Mouse (Mus musculus): ENCODE data around the gene Vmn2r43. TPM values are rescaled to one million over a fixed set of nuclear protein-coding genes. Genes with fewer than 3 reads are reported as not detected.

Gene Vmn2r43
- not detected for polyA plus RNA-seq (2014; fragmentation: Illumina TruSeq; extraction: RNeasy Lipid Tissue Mini Kit (QIAGEN cat#74804); ENCODE audit: low read depth, low replicate concordance)

DNA sequence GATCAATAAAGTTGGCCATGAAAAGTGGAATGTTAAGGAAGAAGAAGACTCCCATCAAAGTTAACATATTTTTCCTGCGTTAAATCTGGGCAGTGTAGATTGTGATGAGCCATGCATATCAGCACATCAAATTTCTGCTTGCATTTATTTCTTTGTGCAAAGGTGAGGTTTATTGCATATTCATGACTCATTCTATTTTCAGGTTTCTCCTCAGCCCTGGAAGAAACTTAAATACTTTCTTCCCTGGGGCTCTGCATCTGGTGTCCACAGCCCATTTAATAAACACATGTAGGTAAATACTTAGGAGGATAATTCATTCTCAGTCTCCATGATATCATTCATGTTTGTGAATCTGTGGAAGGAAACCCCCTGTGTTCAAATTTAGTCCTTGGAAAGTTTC is at the start of gene Vmn2r43:
Gene Vmn2r43 (minus strand): TSS at position 101 of the 400 bp plus-strand sequence.

DNA sequence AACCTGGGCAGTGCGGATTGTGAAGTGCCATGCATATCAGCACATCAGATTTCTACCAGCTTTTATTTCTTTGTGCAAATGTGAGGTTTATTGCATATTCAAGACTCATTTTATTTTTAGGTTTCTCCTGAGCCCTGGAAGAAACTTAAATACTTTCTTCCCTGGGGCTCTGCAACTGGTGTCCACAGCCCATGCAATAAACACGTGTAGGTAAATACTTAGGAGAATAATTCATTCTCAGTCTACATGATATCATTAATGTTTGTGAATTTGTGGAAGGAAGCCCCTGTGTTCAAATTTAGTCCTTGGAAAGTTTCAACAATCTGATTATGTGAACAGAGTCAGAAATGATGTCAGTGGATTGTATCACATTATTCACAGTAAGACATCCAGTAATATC is 60.2 kb downstream of the Vmn2r43 start, which contains the start of gene Vmn2r42:
Gene Vmn2r42 (minus strand): TSS at position 101 of the 400 bp plus-strand sequence.

Other genes with a start within 250 kb of the Vmn2r43 start
- not detected for gene Vmn2r41, start 98.9 kb downstream of the Vmn2r43 start, polyA plus RNA-seq (2014; fragmentation: Illumina TruSeq; extraction: RNeasy Lipid Tissue Mini Kit (QIAGEN cat#74804); ENCODE audit: low read depth, low replicate concordance)
- not detected for gene Vmn2r42, start 60.3 kb downstream of the Vmn2r43 start, polyA plus RNA-seq (2014; fragmentation: Illumina TruSeq; extraction: RNeasy Lipid Tissue Mini Kit (QIAGEN cat#74804); ENCODE audit: low read depth, low replicate concordance)
- not detected for gene Vmn2r44, start 122.7 kb upstream of the Vmn2r43 start, polyA plus RNA-seq (2014; fragmentation: Illumina TruSeq; extraction: RNeasy Lipid Tissue Mini Kit (QIAGEN cat#74804); ENCODE audit: low read depth, low replicate concordance)
- gene Vmn2r45, start 228.5 kb upstream of the Vmn2r43 start, polyA plus RNA-seq (2014; fragmentation: Illumina TruSeq; extraction: RNeasy Lipid Tissue Mini Kit (QIAGEN cat#74804); ENCODE audit: low read depth, low replicate concordance), result not detected

All from liver, adult 10 weeks (tissue).